Mouse (Mus musculus) retina, adult 2 months (tissue): ENCODE measurements around the gene Kcnn1.
A peak's percentile ranks its signal among the peaks of the same experiment; 100 is the strongest.
"Not testable (repeated sequence)": the region's sequence is repeated elsewhere in the genome, so short reads cannot be mapped to it uniquely, and the experiment has no call there.

Experiments
- DNase-seq: peaks from one replicate; pipeline ENCODE4 v3.0.0-alpha.2; 2012; ENCODE audit warnings: low read depth, low spot score

The Kcnn1 gene

DNA sequence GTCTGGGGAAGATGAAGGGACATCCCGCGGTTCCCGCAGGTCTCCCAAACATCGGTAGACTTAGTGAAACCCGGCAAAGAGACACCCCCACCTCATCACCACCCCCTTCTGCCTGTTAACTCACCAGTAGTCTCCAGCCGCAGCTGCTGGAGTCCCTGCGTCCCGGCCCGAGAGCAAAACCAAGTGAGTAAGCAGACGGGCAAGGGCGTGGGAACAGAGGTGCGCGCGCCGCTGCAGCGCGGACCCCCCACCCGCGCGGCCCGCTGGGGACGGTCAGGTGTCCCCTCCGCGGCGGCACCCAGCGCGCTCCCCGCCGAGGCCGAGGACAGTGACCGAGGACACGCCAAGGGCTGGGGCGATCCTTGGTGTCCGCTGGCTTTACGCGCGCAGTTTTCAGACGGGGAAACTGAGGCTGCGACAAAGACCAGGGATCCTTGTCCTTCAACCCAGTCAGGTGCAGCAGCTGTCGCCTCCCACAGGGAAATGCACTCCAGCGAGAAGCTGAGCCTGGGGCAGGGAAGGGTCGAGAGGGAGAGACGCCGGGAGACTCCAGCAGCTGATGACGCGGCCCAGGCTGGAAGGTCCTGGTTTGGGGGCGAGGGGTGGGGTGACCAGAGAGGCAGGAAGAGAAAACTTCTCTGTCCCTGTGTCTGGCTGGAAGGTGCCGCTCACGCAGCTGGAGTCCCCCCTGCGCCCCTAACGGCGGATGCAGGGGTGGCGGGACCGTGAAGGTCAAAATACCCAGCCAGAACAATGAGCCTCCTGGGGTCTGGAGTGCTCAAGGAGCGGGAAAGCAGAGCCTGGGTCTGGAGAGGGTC lies at the start of gene Kcnn1:
Gene Kcnn1 (minus strand): TSS at position 435 of the 818 bp plus-strand sequence.
- DNase-seq: no peak

DNA sequence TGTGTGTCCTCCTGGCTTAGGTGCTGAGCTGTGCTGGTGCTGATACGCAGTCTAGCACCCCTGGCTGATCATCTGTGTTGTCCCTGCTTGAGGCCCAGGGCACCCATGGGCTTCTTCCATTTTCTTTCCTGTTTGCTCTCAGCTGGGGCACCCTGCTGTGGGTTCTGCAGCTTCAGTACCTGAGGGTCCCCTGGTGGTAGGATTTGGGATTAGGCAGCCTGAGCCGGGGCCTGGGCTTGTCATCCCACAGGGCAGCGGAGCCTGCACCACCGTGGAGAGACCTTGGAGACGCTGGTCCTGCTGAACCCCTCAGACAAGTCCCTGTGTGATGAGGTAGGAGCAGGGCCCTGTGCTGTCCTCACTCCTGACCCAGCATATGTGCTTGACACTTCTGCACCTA lies 48.5 kb upstream of the Kcnn1 start:
- no peak for DNase-seq

DNA sequence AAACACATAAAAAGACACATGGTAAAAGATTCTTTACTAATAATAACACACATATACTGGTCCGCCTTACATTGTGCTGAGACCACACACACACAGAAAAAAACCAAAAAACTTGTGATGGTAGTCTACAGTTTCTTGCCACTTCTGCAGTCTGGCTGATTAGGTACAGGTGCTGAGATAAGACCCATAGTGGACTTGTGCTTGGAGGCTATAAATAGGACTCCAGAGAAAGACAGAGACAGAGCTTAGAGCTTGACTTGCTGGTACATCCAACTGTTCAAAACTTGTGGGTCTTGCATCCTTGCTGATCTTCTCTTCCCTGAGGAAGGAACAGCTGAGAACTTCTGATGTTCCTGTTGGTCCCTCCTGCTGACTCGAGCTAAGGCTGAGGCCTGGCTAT lies 44.5 kb upstream of the Kcnn1 start:
- DNase-seq: no peak

DNA sequence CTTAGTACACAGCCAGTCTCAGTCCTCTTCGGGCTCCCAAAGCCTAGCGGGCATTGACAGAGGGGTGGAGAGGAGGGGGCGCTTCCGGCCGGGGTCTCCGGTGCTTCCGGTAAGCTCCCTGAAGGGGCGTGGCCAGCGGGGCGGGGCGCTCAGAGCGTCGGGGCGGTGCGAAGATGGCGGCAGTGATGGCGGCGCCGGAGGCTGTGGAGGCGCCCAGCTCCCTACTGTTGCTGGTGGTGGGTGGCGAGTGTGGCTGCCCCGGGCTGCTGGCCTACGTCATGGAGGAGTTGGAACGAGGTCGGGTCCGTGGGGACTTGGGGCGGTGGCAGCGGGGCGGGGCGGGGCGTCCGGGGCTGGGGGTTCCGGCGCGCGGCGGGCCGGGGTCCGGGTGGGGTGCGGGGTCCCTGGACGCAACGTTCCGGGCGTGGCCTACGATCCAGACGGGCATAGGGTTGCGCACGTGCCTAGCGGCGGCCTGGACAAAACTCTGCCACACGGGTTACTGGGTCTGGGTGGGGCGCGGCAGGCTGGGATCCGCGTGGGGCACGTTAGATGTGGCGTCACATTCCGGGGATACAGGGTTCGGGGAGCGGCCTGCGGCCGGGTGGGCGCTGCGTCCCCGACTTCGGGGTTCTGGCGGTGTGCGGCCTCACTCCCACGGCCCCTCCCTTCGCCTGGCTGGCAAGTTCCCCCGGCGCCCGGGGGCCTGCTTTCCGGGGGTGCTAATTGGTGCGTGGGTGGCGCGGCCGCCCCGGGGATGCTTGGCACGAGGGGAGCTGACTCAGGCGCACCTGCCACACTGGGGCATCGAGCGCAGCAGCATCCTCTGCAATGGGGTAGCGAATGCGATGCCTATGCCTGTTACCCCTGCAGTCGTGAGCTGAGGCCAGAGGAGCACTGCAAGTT lies 43.0 kb upstream of the Kcnn1 start, which contains the start of gene Map1s:
Gene Map1s (plus strand): TSS at position 102 of the 906 bp plus-strand sequence.
- peak; percentile 70 for DNase-seq

DNA sequence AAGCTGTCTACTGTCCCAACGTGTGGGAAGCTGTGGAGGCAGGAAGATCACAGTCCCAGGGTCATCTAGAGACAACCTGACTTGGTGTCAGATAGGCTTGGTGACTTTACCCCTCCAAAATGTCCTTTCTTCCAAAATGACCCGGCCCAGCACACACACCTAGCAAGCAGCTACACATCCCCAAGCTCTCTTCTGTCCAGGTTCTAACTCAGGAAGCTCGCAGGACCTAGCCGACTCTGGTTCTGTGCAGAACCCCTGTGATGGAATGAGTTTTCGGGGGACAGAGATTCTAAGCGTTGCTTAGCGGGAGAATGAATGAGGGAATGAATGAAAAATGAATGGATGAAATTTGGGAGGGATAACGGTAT lies 42.4 kb upstream of the Kcnn1 start:
- DNase-seq: no peak

DNA sequence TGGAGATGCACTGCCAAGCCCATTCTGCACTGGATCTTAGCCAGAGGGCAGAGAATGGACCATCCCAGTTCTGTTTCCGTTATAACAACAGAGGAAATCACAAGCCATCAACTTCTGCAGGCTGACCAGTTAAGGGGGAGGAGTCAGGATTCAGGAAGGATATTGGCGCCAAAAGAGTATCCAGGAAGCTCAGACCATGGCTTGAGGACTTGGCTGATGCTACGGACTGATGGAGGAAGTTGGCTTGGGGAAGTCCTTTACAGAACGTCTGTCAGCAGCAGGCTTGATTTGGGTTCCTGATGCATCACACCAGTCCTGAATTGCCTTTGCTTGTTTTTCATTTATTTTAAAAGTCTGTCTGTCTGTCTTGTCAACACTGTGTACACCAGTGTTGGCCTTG lies 41.5 kb upstream of the Kcnn1 start:
- no peak for DNase-seq

DNA sequence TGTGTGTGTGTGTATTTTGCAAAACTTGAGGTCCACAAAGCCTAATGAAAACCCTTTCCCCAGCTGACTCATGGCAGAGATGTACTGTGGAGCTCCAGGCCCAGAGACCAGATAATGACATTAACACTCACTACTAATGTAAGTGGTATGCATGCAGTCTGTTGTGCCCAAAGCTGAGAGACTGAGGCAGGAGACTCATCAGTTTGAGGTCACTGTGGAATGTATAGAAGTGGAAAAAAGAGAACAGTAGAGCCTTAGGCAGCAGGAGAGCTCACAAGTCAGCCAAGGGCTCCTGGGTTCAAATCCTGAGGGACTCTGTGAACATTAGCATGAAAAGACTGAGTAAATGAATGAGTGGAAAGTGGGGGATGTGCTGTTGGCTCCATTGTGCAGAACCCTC lies 40.5 kb upstream of the Kcnn1 start:
- DNase-seq: no peak

DNA sequence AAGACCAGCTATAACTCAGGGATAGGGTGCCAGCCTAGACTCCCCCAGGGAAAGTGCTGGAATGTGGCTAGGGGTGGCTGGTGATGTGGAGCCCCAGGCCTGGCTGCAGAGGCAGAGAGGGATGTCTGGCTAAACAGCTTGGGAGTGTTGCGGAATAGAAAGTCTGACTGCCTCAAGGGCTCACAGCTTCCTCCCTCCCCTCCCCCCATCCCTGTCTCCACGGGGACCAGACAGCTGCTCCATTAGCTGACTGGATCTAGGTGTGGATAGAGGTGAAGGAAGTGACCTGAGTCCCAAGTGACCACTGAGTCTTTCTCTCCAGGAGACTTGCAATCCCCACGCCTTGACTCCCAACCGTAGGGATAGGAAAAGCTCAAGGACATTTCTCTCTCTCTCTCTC lies 40.1 kb upstream of the Kcnn1 start:
- DNase-seq: no peak

DNA sequence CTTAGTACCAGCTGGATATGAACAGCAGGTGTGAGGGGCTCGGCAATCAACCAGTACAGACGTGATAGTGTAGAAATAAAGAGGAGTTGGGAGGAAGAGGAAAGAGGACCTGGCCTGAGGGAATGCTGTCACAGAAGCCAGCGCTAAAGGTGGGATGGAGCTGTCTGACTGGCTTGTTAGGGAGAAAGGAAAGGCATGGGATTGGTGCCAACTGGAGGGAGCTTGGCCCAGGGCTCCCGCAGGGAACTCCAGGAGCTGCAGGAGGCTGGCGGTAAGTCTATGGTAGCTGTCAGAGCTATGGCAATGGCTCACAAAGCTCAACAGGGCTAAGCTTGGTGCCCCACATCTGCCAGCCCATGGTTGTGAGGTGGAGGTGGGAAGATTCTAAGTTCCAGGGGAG lies 39.2 kb upstream of the Kcnn1 start:
- DNase-seq: no peak

DNA sequence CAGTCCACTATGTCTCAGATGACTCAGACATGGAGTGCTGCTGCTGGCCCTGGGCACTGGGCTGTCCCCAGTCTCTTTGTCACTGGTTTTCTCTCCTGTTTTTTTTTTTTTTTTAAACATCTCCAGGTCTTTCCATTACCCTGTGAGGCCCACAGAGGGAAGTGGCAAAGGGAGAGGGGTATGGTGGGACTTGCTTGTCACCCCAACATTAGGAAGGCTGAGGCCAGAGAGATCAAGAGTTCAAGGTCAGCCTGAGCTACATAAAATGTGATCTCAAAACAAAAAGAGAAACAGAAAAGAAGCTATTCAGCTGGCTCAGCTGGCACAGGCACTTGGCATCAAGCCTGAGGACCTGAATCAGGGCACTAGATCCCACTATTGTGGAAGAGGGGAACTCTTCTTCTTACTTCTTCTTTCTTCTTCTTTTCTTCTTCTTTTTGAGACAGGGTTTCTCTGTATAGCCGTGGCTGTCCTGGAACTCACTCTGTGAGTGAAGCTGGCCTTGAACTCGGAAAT lies 37.9 kb upstream of the Kcnn1 start:
- DNase-seq: no peak

DNA sequence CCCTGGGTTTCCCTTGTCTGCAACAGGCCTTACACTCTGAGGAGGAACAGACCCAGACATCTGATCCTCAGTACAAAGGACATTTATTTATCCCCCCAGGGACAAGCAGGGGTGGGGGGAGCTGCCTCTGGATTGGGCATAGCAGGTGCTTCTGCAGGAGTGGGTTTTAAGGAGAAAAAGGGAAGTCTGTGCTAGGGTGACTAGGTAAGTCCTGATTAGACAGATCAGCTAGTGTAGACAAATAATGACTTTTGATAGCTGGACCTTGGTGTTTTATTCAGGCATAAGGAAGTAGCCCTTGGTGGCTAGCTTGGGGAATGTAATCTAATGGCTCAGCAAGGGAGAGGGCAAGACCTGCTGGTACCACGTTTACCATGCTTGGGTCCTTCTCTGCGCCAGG lies 36.2 kb upstream of the Kcnn1 start:
- DNase-seq: no peak

DNA sequence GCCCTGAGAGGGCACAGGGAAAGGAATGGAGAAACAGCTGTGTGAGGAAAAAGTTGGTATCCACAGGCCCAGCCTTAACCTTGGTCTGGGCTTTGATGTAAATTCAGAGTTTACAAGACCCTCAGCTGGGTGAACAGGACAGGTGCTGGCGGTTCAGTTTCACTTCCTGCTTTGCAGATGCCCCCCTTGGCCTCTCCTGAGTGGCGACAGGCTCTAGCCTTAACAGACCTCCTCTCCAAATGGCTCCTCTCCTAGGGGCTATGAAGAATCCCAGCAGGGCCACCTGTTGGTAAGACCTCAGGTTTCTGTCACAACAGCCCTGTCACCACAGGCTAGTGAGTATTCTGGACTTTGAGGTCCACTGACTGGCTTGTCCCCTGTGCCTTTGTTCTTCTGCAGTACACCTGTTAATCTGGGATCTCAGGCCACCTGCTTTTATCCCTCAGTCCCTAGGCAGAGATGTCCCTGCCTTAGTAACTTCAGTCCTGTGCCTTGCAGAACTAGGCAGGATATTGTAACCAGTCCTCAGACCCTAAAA lies 35.7 kb upstream of the Kcnn1 start:
- DNase-seq: no peak

DNA sequence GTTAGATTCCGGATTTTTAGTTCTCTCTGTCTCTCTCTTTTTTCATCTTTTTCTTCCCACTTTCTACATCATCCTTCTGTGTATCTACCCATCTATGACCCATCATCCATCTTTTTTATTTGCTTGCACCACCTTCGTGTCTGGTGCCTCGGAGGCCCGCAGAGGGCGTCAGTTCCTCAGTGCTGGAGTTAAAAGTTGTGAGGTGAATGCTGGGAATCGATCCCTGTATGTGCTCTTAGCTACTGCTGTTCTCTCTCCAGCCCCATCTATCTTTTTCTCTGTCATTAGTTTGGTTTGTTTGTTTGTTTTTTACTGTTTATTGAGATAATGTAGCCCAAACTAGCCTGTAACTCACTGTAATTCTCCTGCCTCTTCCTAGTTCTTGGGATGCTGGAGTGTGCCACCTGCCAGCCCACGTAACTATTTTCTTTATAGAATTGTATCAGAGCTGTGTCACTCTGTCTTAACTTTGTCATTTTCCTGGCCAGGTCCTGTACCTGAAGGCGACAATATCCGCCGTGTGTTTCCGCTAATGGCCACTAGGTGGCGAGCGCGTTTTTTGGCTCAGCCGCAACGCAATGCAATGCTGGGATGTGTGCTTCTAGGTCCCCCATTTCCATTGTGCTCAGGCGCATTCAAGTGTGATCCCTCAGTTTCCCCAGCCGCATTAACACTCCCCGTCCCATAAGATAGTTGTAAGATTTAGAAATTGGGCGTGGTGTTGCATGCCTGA lies 34.8 kb upstream of the Kcnn1 start:
- no peak for DNase-seq

DNA sequence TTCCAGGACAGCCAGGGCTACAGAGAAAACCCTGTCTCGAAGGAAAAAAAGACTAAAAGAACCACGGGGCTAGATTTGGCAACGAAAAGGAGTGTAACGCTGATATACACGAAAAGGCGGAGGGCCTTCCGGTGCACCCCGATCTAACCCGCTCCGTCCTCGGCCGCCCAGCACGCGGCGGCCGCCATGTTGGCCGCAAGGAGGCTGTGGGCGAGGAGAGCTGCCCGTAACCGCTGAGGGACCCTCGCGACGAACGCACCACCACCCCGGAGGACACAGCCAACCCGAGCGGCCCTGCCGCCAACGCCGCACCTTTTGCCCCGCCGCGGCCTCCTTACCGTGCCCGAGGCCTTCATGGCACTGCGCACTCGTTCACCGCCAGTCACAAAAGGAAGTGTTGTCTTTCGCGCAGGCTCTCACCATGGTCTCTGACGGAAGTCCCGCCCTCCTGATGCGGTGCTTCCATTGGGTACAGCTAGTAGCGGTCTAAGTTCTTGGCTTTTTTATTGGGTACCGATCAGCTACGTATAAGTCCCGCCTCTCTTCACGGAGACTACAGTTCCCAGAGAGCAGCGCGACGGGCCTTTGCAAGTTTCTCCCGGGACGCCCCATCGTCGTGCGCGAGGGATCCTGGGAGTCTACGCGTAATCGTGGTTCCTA lies 34.1 kb upstream of the Kcnn1 start, which contains the start of gene Rpl18a:
Gene Rpl18a (minus strand): TSS at position 392 of the 660 bp plus-strand sequence.
- peak; percentile 98 for DNase-seq

DNA sequence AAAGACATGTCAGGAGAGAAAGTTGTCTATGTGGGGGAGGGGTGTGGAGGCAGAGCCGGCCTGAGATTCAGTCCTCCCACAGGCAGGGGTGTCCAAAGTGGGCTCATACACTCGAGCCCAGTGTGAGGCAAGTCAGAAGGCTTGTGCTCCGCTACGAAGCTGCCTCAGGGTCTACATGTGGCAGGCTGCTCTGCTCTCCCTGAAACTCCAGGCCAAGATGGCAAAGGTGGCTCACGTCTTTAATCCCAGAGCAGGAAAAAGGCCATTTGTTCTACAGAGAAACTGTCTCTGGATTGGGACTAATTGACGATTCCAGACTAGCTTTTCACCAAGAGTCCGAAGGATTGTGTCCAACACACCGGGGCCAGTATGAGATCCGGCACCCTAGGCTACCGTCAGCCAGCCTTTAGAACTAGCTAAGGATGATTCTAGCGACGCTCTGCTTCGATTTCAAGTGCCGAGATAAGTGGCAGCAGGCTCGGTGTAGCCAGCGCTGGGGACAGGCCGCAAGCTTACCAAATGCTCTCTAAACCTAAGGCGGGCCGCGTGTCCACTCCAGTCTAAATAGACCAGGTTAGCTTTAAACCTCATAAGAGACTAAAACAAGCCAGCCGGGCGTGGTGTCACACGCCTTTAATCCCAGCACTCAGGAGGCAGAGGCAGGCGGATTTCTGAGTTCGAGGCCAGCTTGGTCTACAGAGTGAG lies 33.4 kb upstream of the Kcnn1 start:
- no peak for DNase-seq

DNA sequence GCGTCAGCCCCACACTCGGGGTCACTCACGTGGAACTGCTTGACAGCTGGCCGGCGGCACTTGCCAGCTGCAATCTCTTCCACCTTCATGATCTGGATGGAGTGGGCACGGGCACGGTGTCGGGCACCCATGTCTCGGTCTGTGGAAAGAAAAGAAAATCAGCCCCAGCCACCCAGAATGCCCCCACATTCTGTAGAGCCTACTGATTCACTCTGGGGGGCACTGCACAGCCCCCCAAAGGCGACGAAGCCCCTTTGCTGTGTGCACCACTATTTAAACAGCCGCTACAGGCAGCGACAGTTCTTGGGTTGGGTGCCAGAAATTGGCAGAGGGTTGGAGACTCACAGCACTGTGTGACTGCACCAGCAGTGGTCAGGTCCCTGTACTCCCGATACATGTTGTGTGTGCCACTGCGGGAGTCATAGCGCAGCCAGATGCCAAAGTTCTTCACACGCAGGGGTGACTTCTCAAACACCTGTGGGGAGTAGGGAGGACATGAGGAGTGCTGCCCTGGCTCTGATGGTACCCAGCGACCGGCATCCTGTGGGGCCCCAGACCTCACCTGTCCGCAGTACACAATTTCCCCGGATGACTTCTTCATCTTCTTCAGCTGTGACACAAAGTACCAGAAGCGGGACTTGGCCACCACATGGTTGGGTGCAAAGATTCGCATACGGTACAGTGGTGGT lies 32.7 kb upstream of the Kcnn1 start:
- DNase-seq: not testable (repeated sequence)

DNA sequence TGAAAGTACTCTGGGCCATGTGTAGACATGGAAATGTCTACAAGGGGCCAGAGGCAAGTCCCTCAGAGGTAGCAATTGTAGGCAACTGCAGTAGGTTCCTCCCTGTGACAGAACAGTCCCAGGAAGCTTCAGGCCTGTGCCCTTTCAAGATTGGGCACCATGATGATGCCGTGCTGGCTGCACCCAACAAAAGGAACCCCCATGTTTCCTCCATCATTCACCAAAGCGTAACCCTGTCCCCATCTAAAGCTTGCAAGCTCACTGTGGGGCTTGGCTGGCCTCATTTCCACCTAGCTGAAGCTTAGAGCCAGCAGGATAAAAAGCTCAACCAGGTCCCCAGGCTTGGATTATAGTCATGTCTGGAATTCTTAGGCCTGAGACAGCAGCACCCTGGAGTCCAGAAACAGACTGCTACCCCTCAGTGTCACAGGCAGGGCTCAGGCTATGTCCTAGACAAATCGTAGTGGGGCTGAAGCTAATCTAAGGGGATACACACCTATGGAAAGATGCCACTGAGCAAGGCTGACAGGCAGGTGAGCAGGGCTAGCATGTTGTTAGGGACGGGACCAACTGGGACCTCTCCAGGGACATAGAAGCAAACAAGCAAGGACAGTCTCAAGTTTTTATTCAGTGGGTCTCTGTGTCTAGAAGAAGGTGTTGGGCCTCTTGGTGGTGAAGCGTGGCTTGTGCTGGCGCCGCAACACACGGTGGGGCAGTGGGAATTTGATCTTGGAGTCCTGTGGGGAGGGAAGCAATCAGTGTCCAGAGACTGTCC lies 31.9 kb upstream of the Kcnn1 start:
- no peak for DNase-seq

DNA sequence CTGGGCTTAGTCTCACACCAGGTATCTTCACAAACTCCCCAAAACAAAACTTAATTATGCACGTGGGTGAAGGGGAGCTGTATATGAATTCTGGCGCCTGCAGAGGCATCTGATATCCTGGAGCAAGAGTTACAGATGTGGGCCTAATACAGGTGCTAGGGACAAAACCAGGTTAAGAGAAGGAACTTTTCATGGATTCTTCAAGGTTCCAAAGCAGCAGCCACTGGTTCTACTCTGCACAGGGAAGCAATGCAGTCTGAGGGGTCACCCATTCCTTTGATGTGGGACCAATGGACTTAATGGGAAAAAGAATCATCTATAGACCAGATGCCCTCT lies 31.3 kb upstream of the Kcnn1 start:
- no peak for DNase-seq
